ENCODE assay signal across 8 mouse cellular contexts in the genomic region with DNA sequence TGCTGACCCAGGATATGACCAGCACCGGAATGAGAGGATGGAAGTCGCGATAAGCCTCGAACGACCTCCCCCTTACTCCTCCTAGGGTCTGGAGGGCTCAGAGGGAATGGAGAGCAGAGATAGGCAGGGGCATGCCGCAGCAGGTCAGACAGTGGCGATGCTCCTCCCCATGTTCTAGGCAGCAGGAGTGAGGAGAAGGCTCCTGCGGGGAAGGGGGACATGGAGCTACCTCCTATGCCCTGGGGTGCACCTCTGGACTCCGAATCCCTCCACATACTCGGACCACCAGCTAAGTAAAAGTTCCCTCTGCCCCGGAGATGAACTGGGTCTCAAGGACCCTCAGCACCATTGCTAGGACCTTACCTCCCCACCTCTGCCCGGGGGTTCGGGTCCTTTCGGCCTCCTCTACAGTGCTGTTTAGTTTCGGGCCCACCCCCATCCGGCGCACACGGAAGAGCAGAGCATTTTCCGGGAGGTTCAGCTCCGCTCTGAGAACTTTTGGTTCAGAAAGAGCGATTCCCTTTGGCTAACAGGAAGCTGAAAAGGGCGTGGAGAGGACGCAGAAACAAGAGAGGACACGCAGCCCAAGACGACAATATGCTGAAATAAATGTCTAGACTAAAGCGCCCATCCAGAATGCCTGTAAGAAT. TPM values are rescaled to one million over a fixed set of nuclear protein-coding genes. Genes with fewer than 3 reads are reported as not detected.
A peak's percentile ranks its signal among the peaks of the same experiment; 100 is the strongest.
DNase-seq lines count a peak whose midpoint lies in the region; ATAC-seq and TF ChIP-seq lines count a peak whose summit lies in the region.

No protein-coding gene starts in this region.

- intact Hi-C loops in heart, adult 2 months (cut with DNase I): loop anchor here (2.0 kb wide), 2 partner anchors 47 to 123 kb away; partner anchors contain the start of gene Vwa8

- H3ac ChIP-seq in C2C12 (ENCODE audit: control insufficient read depth, insufficient read length, low read depth): peak overlapping the region; percentile 67

- no peak for TF ChIP-seq CTCF in C2C12 (IDR thresholded peaks at IDR 0.05; ENCODE audit: control insufficient read depth, insufficient read depth, insufficient read length)
- TF ChIP-seq CTCF in heart, adult 2 months (IDR thresholded peaks at IDR 0.05): no peak
- no peak for TF ChIP-seq CTCF in kidney, adult 2 months (conservative IDR thresholded peaks at IDR 0.05; ENCODE audit: insufficient read depth, insufficient read length, low read depth, low read length)
- no peak for TF ChIP-seq CTCF in lung, postnatal 0 days (IDR thresholded peaks at IDR 0.05)

- peak; percentile 39 for ATAC-seq in lung, postnatal 0 days
- ATAC-seq in stomach, embryonic 14.5 days (ENCODE audit: insufficient number of reproducible peaks, insufficient read depth, low FRiP score, low read depth): peak; percentile 42; the same call in 1 of the 2 replicates

- DNase-seq in NIH3T3 (ENCODE audit: low read depth): peak; percentile 29
- DNase-seq in heart, adult 2 months: peak in 1 of 2 experiments; percentile 29
- DNase-seq in kidney, adult 2 months: peak; percentile 39
- DNase-seq in lung, postnatal 0 days (ENCODE audit: low spot score): peak; percentile 65
- DNase-seq in frontal cortex, postnatal 14 days (ENCODE audit: low spot score in 2 of 2): no peak
- no peak for DNase-seq in right cerebral cortex, postnatal 36 days (ENCODE audit: low spot score in 2 of 2)

- H3K79me2 ChIP-seq in C2C12 (ENCODE audit: control insufficient read depth, insufficient read depth): no peaks in the 10 kb centered on the region
- H3K79me2 ChIP-seq in heart, adult 2 months (replicated peaks; ENCODE audit: control insufficient read depth, insufficient read depth, low read length): no peaks in the 10 kb centered on the region

- 13% methylated on average over 26 of the region's 26 CpGs for WGBS in heart, adult 2 months
- 20% methylated on average over 26 of the region's 26 CpGs for WGBS in kidney, adult 2 months
- WGBS in lung, postnatal 0 days: 2% methylated on average over 25 of the region's 26 CpGs
- 4% methylated on average over 26 of the region's 26 CpGs for WGBS in stomach, embryonic 14.5 days

- peak overlapping the region; percentile 24 for H3K4me3 ChIP-seq in C2C12 (ENCODE audit: insufficient read depth, poor library complexity, severe bottlenecking)
- peak overlapping the region; percentile 50 for H3K4me3 ChIP-seq in heart, adult 2 months
- peak overlapping the region; percentile 45 for H3K4me3 ChIP-seq in kidney, adult 2 months (ENCODE audit: insufficient read depth, low read depth, low read length)
- H3K4me3 ChIP-seq in lung, postnatal 0 days (ENCODE audit: low read depth, low read length): peak overlapping the region; percentile 56
- peak overlapping the region; percentile 62 for H3K4me3 ChIP-seq in stomach, embryonic 14.5 days (ENCODE audit: low read depth, low read length)

- H3K79me3 ChIP-seq in C2C12 (ENCODE audit: low read depth): no peaks in the 10 kb centered on the region

- peak overlapping the region; percentile 86 for H3K4me2 ChIP-seq in lung, postnatal 0 days (replicated peaks; ENCODE audit: low read depth, low read length)
- H3K4me2 ChIP-seq in stomach, embryonic 14.5 days (replicated peaks; ENCODE audit: low read depth, low read length): peak overlapping the region; percentile 91

- 0 out of 2 replicates have a peak, but pooled peaks have one; percentile 29 for TF ChIP-seq POLR2A in heart, adult 2 months (IDR thresholded peaks at IDR 0.05; ENCODE audit: insufficient read depth, low read depth, low read length)
- TF ChIP-seq POLR2A in kidney, adult 2 months (IDR thresholded peaks at IDR 0.05; ENCODE audit: low read depth, low read length): no peak

- peak overlapping the region; percentile 75 for H3K27ac ChIP-seq in heart, adult 2 months
- 0 out of 2 replicates have a peak overlapping the region, but pooled peaks have one; percentile 15 for H3K27ac ChIP-seq in kidney, adult 2 months (ENCODE audit: insufficient read depth, low read depth, low read length)
- H3K27ac ChIP-seq in lung, postnatal 0 days (ENCODE audit: low read length): peak overlapping the region; percentile 87
- H3K27ac ChIP-seq in stomach, embryonic 14.5 days (ENCODE audit: low read length): no peak overlapping the region

- no peak for TF ChIP-seq EP300 in heart, adult 2 months (IDR thresholded peaks at IDR 0.05; ENCODE audit: insufficient read depth, low read depth, low read length)
- TF ChIP-seq EP300 in lung, postnatal 0 days (IDR thresholded peaks at IDR 0.05): 0 out of 2 replicates have a peak, but pooled peaks have one; percentile 51

- H3K36me3 ChIP-seq in C2C12 (ENCODE audit: control insufficient read depth, insufficient read depth): no peaks in the 10 kb centered on the region
- no peaks in the 10 kb centered on the region for H3K36me3 ChIP-seq in heart, adult 2 months (ENCODE audit: control insufficient read depth, insufficient read depth, low read length)
- H3K36me3 ChIP-seq in kidney, adult 2 months (ENCODE audit: control insufficient read depth, insufficient read depth, low read length): no peaks in the 10 kb centered on the region
- no peaks in the 10 kb centered on the region for H3K36me3 ChIP-seq in lung, postnatal 0 days (ENCODE audit: insufficient read depth, low read length)
- no peaks in the 10 kb centered on the region for H3K36me3 ChIP-seq in stomach, embryonic 14.5 days (ENCODE audit: control insufficient read depth, insufficient read depth, low read length)

- peaks cover 4% of the 10 kb centered on the region for H3K4me1 ChIP-seq in heart, adult 2 months (ENCODE audit: control insufficient read depth, insufficient read depth, low read length)
- H3K4me1 ChIP-seq in kidney, adult 2 months (ENCODE audit: control insufficient read depth, insufficient read depth, low read length): peaks cover 3% of the 10 kb centered on the region; the same call in 1 of the 2 replicates
- H3K4me1 ChIP-seq in lung, postnatal 0 days (ENCODE audit: insufficient read depth, low read depth, low read length): 0 out of 2 replicates have a peak, but pooled peaks cover 5% of the 10 kb centered on the region
- H3K4me1 ChIP-seq in stomach, embryonic 14.5 days (ENCODE audit: control insufficient read depth, insufficient read depth, low read length): peaks cover 9% of the 10 kb centered on the region; the same call in 1 of the 2 replicates

- no peaks in the 10 kb centered on the region for H3K9me3 ChIP-seq in lung, postnatal 0 days (ENCODE audit: low read length)
- no peaks in the 10 kb centered on the region for H3K9me3 ChIP-seq in stomach, embryonic 14.5 days (ENCODE audit: control insufficient read depth, low read depth, low read length)

- peak overlapping the region; percentile 79 for H3K9ac ChIP-seq in heart, adult 2 months (ENCODE audit: low read depth, low read length)
- H3K9ac ChIP-seq in lung, postnatal 0 days (replicated peaks; ENCODE audit: low read depth): peak overlapping the region; percentile 46
- peak overlapping the region; percentile 57; the same call in 1 of the 2 replicates for H3K9ac ChIP-seq in stomach, embryonic 14.5 days (replicated peaks; ENCODE audit: low read depth, low read length)

- no peaks in the 10 kb centered on the region for H3K27me3 ChIP-seq in C2C12 (ENCODE audit: control insufficient read depth, insufficient read depth, insufficient read length)
- H3K27me3 ChIP-seq in heart, adult 2 months (ENCODE audit: control insufficient read depth, insufficient read depth, low read length): no peaks in the 10 kb centered on the region
- H3K27me3 ChIP-seq in kidney, adult 2 months (replicated peaks; ENCODE audit: control insufficient read depth, insufficient read depth, low read length): no peaks in the 10 kb centered on the region
- H3K27me3 ChIP-seq in lung, postnatal 0 days (replicated peaks; ENCODE audit: insufficient read depth, low read length): no peaks in the 10 kb centered on the region
- H3K27me3 ChIP-seq in stomach, embryonic 14.5 days (ENCODE audit: control insufficient read depth, insufficient read depth, low read length): no peaks in the 10 kb centered on the region

TF ChIP-seq in C2C12, 6 proteins besides CTCF, POLR2A, EP300 and RAD21:
- TF ChIP-seq CEBPB (IDR thresholded peaks at IDR 0.05; ENCODE audit: low read depth) (no peak), USF1 (IDR thresholded peaks at IDR 0.05; ENCODE audit: low read depth) (no peak), MYOD1 (IDR thresholded peaks at IDR 0.05; ENCODE audit: control insufficient read depth, insufficient read length, low read depth) (no peak), MAX (IDR thresholded peaks at IDR 0.05) (no peak)

RNA-seq across cellular contexts. Expression of gene Dgkh, which starts 7.1 kb away (rescaled TPM):
- polyA plus RNA-seq in C2C12 (2012; fragmentation: generic; extraction: Trizol): 1.2 TPM
- total RNA-seq in heart, adult 2 months (2021): 1 to 10 TPM; 6.2 to 6.3 TPM
- 1.1 and 2.1 TPM in 2 replicates for polyA plus RNA-seq in heart, adult 2 months (2012; rRNA removed)
- polyA plus RNA-seq in kidney, adult 2 months (2012; rRNA removed): 1.9 and 2.6 TPM in 2 replicates
- 4.0 and 4.6 TPM in 2 replicates for polyA plus RNA-seq in lung, postnatal 0 days (2015; fragmentation: Nextera tagmentation; extraction: Ambion mirVana)
- 2.7 and 3.0 TPM in 2 replicates for polyA plus RNA-seq in stomach, embryonic 14.5 days (2014; fragmentation: Nextera tagmentation; extraction: Ambion mirVana)

Comparison
In these comparisons a context has a peak if more than half of its experiments do, and no peak if none do; other contexts are left out.
1. DNase-seq: peak in NIH3T3 (single experiment), kidney, adult 2 months (single experiment) and lung, postnatal 0 days (single experiment); none in frontal cortex, postnatal 14 days (0 of 2) and right cerebral cortex, postnatal 36 days (0 of 2).
2. Peak in every context shown above with its lines, with median percentiles within 50 percentile points of each other: H3K4me3 ChIP-seq and H3K9ac ChIP-seq.